Mouse (Mus musculus): ENCODE data around the gene Patz1. TPM values are rescaled to one million over a fixed set of nuclear protein-coding genes. Genes with fewer than 3 reads are reported as not detected.

Gene Patz1
- total RNA-seq (2021) = 33.2 and 51.0 TPM in 2 replicates
- long read RNA-seq, partial matches to known transcripts = 0 of 13 reads
- long read RNA-seq, other reads (novel, unspliced or antisense) = 8 of 13 reads

- peak; percentile 58 for DNase-seq
Measured at GRCm38 (mm10) chr11:3288521-3289301, at the start of gene Patz1. Patz1 (plus strand) TSS chr11:3288874.

DNA sequence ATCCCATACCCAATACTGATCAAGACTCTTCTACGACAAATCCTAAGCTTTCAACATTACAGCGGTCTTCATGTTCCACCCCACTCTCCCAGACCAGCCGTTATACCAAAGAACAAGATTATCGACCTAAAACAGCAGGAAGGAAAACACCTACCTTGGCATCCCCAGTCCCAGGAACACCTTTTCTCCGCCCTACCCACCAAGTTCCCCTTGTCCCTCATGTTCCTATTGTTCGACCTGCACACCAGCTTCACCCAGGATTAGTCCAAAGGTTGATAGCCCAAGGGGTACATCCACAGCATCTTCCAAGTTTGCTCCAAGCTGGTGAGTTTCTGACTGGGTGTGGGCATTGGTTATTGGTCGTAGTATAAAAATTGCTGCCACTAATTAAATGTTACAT is 46.3 kb upstream of the Patz1 start:
- DNase-seq = no peak

GRCm38 (mm10) chr11:3243771-3244170 is 44.9 kb upstream of the Patz1 start:
- DNase-seq = no peak

DNA sequence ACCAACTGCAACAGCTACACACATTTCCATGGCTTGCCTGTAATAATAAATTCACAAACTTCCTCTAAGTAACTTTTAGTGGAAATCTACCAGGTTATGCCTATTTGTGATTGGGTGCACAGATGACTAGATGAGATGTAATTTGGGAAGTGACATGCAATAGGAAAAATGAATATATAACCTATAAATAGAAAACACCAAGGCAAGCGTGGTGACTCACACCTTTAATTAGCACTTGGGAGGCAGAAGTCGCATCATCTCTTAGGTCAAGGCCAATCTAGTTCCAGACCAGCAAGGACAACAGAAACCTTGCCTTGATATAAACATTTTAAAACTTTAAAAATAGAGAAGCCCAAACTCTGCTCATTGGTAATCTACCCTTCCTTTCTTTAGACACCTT is 41.3 kb upstream of the Patz1 start:
- no peak for DNase-seq

DNA sequence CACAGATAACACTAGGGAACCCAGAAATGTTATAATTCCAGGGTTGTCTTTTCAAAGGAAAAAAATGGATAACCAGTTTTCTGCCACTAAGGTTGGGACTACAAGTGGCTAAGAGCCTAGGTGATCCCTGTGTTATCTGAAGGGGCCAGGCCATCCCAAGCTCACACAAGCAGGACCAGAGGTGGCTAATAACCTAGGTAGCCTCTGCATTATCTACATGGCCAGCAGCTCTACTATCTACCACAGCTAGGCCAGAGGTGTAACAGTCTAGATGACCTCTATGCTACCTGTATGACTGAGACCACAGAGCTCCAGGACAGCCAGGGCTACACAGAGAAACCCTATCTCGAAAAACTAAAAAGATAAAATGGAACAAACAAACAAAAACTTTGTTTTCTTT is 29.1 kb upstream of the Patz1 start:
- DNase-seq = no peak

DNA sequence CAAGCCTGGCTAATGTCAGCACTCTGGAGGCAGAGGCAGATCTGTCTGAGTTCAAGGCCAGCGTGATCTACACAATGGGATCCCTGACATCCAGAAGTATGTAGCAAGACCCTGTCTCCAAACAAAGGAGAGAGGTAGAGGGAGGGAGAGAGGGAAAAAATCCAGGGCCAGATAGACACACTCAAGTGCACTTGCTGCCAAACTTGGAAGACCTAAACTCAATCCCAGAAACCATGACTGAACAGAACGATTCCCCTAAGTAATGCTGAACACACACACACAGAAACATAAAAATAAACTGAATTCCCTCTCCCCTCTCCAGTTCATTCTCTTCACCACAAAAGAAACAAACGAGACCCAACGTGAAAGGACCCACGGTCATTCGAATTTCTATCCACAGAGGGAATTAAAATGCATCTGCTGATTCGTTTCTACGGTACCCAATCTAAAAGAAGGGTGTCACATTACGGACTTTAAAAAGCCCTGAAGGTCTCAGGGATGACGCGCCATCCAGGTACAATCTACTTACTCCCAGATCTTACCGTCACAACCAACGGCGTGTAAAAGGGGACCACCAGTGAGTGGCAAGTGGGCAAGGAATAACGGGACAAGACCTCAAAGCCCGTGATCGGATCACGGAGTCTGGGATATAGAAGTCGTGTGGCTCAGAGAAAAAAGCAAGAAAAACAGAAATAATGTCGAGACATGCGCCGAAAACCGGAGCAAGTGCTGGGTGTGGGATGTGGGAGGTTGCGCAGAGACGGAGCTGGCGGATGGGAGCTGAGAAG is 23.2 kb upstream of the Patz1 start:
- DNase-seq = no peak

DNA sequence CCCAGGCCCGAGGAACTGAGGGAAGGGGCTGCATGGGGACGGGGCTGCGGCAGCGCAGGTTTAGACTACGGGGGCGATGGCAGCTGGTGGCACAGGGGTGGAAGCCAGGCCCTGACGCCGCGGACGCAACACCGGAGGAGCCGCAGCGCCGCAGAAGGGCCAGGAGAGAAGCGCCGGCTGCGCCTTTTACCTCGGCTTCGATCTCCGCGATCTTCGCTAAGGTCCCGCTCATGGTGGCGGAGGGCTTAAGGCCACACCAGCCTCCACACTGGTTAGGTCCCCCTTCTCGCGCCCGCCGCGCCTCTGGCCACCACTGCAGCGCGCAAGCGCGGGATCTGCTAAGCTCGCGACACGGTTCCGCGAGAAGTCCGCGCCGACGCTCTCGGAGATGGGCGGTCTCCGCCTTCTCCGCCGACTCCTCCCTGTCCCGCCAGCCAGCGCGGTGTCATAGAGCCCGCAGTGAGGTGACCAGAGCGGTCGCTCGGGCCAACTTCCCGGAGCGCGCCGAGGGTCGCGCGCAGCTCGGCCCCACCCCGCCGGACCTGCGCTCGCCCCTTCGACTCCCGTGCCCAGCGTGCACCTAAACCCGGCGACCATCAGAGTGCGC is 22.5 kb upstream of the Patz1 start, which contains the start of gene Drg1:
Gene Drg1, minus strand, starts transcription at position 337 of the 607 bp plus-strand sequence.
- peak; percentile 95 for DNase-seq

DNA sequence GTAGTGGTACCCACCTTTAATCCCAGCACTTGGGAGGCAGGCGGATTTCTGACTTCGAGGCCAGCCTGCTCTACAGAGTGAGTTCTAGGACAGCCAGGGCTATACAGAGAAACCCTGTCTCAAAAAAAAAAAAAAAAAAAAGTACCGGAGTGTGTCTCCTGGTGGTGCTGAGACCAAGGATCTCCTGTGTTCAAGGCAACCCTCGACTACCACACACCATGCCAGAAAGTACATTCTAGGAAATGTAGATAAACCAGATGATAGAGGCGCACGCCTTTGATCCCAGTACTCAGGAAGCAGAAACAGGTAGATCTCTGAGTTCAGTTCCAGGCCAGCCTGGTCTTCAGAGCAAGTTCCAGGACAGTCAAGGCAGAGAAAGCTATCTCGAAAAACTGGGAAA is 21.5 kb upstream of the Patz1 start:
- no peak for DNase-seq

DNA sequence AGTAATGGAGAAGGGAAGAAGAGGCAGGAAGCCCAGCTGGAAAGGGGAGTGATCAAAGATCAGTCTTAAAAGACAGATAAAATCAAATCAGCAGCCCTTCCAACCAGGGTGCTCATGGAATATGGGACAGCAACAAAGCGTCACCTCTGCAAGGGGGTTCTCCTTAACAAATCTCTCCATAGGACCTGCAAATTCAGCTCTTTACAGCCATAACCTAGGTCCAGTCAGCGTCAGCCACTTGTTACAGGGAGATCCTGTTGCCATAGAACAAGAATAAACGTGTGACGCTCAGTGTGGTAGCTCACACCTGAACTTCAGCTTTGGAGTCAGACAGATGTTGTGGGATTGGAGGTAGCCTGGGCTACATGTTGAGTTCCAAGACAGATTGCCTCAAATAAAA is 19.4 kb upstream of the Patz1 start:
- DNase-seq = no peak

- DNase-seq = no peak
Measured at GRCm38 (mm10) chr11:3278351-3278750, 10.3 kb upstream of the Patz1 start.

DNA sequence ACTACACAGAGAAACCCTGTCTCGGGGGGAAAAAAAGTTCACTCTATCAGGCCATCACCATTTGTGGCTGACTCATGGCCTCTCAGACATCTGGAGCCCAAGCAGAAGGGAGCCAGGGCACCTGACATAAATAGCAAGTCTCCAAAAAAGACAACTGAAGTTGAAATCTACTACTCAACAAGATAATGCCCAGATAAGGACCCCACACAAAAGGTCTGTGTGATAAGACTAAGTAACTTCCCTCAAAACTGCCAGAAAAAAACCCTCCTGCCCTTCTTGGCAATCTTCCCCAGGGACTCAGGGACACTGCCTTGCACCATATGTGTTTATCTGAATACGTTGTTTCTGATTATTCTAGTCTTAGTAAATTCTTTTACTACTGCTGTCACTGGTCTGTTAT is 8.9 kb upstream of the Patz1 start:
- DNase-seq = no peak

DNA sequence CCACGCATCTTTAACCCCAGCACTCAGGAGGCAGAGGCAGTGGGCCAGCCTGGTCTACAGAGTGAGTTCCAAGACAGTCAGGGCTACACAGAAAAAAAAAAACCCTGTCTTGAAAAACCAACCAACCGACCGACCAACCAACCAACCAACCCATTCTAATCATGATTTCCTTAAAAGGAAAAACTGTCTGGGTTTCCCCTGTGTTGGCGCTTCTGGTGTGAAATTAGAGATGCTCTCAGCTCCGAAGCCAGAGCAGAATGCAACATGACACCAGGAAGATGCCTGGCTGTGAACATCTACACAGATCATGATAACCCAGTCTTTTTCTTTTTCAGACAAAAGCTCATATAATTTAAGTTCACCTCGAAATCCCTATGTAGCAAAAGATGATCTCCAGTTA is 5.8 kb upstream of the Patz1 start:
- DNase-seq = no peak

DNA sequence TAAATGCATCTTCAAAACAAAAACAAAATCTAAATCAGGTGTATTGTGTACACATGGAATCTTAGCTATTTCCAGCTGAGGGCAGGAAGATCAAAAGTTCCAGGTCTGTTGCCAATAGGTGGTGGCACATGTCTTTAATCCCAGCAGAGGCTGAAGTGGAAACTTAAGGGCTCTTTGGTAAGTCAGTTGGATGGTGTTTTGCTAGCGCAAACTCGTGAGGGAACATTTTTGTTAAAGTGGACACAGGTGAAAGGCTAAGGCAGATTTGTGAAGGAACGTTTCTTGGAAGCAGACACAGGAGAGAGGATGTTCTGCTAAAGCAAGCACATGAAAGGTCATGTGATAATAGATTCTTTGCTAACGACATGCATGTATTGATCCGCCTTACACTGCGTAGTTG is 5.0 kb upstream of the Patz1 start:
- no peak for DNase-seq

DNA sequence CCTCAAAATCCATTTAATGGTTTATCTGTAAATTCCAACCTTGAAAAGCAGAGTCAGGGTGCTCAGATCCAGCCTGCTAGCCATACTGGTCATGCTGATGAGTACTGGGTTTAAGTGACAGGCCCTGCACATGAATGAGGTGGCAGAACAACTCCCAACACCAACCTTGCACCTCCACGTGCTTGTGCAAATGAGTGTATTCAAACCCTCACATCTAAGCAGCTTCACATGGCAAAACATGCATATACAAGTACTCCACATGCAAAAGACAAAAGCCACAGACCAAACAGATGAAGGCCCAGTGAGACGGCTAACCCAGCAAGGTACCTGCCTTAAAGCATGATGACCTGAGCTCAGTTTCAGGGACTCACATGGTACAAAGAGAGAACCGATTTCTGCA is 2.7 kb upstream of the Patz1 start:
- DNase-seq = no peak

GRCm38 (mm10) chr11:3287131-3287530 is 1.5 kb upstream of the Patz1 start:
- DNase-seq = no peak

DNA sequence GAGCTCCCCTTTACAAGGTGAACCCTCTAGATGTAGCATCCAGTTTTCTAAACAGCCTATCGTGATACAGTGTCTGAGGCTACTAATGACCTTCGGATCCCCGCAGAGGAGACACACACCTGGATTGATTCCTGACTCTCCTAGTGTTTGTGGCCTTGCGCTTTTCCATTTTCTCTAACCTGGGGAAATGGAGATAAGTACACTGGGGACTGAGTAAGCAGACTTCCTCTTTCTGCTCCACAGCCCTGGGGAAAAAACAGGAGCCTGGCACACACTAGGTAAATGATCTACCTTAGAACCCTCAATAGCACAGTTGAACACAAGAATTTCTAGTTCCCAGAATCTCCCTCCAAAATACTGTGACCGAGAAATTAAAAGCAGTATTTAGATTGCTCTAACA is 753 bp upstream of the Patz1 start:
- no peak for DNase-seq

GRCm38 (mm10) chr11:3289302-3289802 is 678 bp downstream of the Patz1 start:
- peak; percentile 81 for DNase-seq

DNA sequence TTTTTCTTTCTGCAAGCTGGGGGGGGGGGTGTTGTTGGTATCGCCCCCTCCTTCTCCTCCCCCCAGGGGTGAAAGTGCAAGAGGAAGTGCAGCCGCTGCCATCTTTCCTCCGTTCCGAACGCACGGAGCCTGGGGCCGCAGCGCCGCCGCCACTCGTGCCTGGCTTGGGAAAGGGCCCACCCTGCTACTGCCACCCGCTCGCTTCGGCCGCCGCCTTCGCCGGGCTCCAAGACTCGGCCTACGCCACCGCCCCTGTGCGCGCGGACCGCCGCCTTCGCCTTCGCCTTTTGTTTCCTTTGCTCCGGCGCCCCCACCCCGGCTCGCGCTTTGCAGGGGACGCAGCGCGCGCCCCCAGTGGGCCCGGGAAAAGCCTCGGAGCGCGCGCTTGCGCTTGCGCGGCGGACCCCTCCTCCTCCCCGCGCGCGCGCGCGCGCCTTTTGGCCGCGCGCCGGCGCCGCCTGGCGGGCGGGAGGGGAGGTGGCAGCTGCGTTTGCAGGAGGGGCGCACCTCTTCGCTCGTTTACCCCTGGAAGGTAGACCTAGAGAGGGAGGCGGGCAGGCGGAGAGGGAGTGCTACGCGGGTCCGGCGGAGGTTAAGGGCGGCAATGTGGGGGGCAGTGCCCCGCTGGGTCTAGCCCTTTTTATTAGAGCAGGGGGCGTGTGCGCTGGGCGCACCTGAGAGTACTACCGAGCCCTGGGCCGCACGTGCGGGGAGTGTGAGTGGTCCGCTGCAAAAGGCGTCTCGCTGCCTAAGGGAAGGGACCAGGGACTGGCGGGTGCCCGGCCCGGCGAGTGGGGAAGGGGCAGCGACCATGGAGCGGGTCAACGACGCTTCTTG is 1.3 kb downstream of the Patz1 start:
- peak; percentile 82 for DNase-seq

DNA sequence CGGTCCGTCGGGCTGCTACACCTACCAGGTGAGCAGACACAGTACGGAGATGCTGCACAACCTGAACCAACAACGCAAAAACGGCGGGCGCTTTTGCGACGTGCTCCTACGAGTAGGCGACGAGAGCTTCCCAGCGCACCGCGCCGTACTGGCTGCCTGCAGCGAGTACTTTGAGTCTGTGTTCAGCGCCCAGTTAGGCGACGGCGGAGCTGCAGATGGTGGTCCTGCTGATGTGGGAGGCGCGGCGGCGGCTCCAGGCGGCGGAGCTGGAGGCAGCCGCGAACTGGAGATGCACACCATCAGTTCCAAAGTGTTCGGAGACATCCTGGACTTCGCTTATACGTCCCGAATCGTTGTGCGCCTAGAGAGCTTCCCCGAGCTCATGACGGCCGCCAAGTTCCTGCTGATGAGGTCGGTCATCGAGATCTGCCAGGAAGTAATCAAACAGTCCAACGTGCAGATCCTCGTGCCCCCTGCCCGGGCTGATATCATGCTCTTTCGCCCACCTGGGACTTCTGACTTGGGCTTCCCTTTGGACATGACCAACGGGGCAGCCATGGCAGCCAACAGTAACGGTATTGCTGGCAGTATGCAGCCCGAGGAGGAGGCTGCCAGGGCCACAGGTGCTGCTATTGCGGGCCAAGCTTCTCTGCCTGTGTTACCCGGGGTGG is 2.1 kb downstream of the Patz1 start:
- peak; percentile 57 for DNase-seq

DNA sequence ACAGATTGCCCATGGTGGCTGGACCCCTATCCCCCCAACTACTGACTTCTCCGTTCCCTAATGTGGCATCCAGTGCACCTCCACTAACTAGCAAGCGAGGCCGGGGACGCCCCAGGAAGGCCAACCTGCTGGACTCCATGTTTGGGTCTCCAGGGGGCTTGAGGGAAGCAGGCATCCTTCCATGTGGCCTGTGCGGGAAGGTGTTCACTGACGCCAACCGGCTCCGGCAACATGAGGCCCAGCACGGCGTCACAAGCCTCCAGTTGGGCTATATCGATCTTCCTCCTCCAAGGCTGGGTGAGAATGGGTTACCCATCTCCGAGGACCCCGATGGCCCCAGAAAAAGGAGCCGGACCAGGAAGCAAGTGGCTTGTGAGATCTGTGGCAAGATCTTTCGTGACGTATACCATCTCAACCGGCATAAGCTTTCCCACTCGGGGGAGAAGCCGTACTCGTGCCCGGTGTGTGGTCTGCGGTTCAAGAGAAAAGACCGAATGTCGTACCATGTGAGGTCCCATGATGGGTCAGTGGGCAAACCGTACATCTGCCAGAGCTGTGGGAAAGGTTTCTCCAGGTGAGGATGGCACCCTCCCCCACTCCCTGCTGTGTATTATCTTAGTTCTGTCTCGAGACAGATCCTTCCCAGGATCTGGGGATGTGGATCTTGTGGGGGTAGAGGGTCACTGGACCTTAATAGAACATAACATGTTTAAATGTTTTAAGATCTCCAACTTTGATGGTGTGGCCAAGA is 2.8 kb downstream of the Patz1 start:
- no peak for DNase-seq

GRCm38 (mm10) chr11:3292062-3292421 is 3.4 kb downstream of the Patz1 start:
- peak; percentile 43 for DNase-seq

Measured in adrenal gland, postnatal 25 days (tissue).